Mouse (Mus musculus) lung, adult 2 months (tissue): ENCODE measurements around the gene Slc32a1.

Source experiments
- CTCF ChIP-seq: fragments of 200-500 bp; IDR thresholded peaks from 2 replicates; pipeline ENCODE4 v1.5.1; 2011; ENCODE audit warnings: mild to moderate bottlenecking, low read length, control low read depth; ENCODE audit not compliant: insufficient read depth
- POLR2A ChIP-seq: fragments of 200-500 bp; IDR thresholded peaks from 2 replicates; pipeline ENCODE4 v1.6.1; 2011; ENCODE audit warnings: low read depth, mild to moderate bottlenecking, control low read depth, low read length, borderline replicate concordance; ENCODE audit errors: extremely low read depth

DNA sequence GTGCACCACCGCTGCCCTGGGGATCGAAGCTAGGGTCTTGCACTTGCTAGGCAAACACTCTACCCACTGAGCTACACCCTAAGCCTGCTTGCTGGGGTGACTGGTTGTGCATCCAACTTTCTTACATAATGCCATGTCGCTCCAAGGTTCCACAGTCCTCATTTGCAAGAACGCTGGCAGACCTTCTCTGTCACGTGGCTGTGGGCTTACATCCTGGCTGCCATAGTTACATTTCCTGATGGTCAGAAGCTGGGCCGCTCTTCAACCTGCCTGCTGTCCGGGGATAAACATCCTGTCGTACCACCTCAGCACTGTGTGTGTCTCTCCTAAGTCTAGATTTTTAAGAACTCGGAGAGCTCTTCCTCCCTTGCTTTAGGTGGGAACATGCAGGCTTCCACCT, 44.1 kb downstream of the Slc32a1 start:
- TF ChIP-seq CTCF (no peak), POLR2A (0 out of 2 replicates have a peak, but pooled peaks have one; percentile 13)
